Mouse (Mus musculus) right cerebral cortex, postnatal 4 days (tissue): ENCODE measurements at regions not wholly inside any gene's neighbourhood (a gene's known extent, or its start where the extent isn't known, plus 50 kb on each side); places are given as distances from the start of the nearest gene placed in this dataset.

ENCODE experiments used
- DNase-seq: peaks from one replicate; pipeline ENCODE4 v3.0.0-alpha.2; 2022

DNA sequence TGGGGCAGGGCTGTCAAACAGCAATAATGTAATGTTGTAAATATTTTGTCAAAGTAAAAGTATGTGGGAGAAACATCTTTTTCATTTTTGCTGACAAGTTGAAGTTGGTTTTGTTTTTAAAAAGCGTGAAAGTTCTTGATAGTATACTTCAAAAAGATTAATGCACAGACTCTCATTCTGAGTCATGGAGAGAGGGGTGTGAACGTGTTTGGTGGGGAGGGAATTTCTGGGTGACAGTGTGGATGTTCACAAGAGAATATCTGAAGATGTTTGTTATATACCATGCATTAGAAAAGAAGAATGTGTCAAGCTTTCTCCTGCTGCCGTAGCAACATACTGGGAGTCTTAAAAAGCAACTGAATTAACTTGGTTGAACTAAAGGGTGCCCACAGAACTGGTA, 57.0 kb downstream of the Rps29 start:
- DNase-seq = no peak

DNA sequence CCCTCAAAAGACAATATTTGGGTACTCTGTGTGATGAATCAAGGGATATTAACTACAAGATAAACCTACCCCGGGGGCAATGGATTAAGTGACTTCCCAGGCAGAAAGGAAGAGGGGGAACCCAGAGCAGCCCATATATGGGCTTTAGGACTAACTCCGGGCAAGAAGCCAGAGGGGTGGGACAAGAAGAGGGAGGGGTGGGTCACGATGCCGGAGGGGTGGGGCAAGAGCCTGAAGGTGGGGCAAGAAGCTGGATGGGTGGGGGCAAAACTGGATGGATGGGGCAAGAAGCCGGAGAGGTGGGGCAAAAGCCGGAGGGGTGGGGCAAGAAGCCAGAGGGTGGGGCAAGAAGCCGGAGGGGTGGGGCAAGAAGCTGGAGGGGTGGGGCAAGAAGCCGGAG, 64.1 kb downstream of the Rps29 start:
- no peak for DNase-seq

DNA sequence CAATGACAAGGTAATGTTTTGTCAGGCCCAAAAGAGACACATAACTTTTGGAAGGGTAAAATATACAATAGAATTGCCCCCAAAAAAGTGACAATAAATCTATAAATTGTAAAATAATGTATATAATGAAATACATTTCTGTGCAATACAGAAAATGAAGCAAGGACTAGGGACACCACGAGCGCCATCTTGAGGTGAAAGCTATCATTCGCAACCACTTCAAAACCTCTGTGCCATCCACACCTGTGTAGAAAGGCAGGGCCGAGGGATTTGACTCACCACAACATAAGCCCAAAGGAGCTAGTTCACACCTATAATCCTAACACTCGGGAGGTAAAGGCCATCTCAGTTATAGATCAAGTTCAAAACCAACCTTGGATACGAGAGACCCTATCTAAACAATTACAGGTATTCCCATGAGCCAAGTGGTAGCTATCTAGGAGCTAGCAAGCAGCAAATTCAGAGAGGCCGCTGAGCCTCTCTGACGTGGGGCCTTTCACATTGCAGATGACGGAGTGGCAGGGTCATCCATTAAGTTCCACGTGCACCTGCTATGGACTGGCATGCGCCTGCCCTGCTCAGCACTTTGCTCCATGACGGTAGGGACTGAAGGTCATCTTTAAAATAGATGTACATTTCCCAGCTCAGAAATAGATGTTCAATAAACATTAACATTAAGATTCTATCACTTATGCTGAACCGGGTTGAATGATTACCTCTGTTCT, 65.8 kb downstream of the Rps29 start:
- peak; percentile 19 for DNase-seq

DNA sequence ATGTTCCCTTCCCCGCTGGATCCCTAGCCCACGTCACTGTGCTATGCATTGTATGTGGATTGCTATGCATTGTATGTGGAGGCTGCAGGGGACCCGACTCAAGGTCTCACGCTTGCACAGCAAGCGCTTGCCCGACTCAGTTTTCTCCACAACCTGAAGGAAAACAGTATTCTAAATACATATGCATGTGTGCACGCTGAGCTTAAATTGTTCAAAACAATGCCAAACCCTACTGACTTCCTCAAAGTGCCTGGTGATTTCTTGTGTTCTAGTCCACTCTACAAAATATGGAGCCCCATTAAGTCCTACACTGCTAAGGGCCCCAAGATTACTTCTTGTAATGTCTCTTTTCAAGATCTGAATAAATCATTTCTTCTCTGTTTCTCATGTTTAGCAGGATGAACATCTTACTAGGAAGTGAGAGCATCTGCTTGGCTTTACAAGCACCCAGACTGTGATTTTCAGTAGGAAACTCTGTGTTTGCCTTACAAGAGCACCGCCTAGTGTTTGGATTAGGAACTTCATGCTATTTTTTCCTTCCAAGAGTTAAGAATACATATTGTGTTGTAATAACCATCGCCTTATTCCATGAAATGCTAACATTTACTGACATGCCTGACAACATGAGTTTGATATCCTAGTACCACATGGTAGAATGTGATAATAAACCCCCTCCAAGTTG, 70.9 kb downstream of the Rps29 start:
- peak; percentile 14 for DNase-seq

DNA sequence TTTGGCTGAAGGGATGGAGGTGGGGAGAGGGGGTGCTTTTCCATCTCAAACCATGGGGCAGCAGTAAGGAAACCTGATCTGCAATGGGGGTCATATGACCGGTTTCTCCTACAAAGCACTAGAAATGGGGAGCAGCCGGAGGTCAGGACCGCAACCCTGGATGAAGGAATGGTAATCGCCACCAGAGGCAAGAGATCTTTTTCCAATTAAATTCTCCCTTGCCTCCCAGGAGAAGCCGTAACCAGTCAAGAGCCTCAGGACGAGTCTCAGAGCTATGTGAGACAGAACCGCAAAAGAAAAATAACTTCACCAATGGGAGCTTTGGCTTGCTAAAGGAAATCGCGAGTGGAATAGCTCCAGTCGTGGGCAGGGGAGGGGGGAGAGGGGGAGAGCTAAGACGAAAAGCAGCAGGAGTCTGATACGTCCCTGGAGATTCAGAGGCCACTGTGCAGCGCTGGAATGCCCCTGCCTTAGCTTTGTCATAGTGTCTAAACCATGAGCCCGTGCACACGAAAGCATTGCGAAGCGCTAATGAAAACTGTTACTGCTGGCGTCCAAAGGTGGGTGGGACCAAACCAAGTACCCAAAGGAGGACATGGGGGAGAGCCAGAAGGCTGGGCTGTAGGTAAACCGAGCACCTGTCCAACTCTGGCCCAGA, 73.3 kb downstream of the Rps29 start:
- DNase-seq = no peak

DNA sequence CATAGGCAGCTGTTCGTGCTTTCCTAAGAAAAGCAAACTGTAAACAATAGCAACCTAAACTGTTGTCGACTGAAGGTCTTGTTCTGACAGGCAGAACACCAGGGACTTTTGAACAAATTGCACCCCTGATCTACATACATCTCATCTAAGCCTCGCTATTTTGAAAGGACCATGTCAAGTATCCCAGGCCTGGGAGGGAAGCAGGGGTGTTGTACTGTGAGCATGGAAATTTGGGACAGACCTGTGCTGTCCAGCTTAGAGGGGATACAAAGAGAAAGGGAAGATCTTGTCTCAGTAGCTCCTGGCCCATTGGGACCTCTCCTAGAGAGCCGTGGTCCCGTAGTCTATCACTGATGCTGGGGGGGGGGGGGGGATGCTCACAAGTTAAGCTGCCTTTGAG, 74.3 kb downstream of the Rps29 start:
- no peak for DNase-seq

DNA sequence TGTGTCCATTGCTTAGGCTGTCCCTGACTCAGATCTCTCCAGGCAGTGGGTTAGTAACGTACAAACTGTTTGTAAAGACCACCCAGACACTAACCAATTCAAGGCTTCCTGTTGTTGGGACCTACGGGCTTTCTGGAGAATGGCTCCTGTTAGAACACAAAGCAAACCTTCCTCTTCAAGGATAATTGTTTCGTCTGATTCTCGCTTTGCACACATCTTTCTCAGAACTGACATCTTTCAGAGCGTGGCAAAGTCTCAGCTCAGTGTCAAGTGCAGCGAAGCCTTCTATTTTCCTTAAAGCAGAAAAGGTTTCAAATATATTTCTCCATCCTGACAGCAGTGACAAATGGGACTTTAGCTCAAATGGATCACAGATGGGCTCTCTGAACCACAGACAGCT, 76.9 kb downstream of the Rps29 start:
- no peak for DNase-seq

DNA sequence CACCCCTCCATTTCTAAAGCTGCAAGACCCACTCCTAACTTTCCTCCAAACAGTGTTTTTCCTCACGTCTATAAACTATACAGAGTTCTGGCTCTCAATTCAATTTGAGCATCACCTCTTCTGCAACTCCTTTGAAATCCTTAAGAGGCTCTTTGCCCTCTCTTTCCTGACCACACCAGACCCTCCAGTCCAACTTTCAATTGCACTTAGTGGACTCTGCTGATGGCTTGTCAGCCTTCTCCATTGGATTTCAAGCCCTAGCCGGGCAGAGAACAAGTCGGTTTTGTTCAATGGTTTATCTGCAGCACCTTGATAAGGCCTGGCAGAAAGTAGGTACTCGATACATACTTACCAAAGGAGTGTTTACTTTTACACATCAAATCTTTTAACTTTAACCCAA, 119.4 kb downstream of the Rps29 start:
- DNase-seq = no peak

DNA sequence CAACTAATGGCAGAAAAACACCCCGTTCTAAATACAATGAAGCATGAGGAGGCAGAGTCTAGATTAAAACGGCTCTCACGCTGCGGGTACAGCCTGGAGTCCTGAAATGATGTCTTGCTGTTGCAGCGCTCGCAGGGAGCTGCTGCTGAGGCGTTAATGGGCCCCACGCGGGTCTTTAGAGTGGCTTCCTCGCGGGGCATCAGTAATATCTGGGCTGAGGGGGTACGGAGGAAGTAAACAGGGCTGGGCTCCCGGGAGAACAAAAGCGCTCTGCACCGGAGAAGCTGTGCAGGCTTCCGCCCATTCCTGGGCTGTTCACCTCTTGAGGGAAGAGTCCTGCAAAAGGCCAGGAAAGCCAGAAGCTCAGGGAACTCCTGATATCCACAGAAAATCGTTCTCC, 135.4 kb downstream of the Rps29 start:
- DNase-seq = peak; percentile 3

DNA sequence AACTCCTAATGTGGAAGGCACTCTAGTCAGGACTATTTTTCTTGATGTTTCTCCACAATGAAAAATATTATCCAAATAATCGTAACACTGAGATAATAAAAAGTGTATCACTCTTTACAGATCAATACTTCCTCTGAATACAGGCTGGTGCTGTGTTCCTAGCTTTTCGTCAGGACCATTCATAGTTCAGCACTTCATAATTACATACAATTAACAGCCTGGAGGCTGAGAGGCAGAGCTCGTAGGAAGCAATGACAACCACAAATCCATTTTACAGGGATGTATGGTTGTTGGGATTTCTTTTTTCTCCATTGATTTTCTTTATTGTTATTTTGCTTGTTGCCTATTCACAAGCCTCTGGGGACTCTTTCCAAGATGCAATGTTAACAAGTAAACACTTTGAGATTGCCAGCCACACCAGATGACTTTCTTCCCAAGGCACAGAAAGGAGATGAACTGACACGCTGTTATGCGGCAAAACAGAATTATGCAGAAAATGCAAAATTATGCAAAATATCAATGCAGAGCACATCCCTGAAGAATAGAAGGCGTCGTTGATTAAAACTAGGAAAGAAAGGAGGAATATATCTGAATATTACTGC, 142.2 kb downstream of the Rps29 start:
- DNase-seq = no peak

DNA sequence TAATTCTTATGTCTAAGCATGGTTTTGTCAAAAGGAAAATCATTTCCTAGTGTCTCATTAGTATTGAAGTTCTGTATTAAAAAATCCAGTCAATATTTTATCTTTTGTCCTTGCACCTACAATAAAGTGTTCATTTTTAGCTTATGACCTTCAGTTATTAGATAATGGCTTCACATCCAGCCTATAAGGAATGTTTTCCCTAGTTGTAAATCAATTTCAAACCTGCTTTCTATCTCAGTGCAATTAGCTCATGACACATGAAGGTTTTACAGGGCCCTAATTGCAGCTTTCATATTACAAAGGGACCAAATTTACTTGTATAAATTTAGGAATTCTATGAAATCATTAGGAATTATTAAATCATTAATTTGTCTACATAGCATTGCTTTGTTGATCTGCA, 153.8 kb downstream of the Rps29 start:
- no peak for DNase-seq

DNA sequence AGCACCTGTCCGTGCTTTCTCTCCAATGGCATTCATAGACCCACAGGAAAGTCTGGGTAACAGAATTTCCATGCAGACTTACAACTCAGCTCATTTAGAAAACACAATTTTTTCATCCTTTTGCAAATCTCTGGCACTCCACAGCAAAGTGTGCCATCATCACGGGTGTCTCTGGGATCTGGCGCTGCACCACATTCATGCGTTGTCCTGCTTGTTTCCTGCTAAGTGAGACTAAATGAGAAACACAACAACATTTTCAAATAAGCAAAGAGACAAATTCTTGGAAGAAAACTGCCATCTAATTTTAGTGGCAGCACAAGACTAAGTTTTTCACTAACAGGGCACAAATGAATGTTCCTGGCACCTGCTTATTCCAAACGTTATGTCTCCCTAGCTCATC, 156.9 kb downstream of the Rps29 start:
- peak; percentile 22 for DNase-seq

DNA sequence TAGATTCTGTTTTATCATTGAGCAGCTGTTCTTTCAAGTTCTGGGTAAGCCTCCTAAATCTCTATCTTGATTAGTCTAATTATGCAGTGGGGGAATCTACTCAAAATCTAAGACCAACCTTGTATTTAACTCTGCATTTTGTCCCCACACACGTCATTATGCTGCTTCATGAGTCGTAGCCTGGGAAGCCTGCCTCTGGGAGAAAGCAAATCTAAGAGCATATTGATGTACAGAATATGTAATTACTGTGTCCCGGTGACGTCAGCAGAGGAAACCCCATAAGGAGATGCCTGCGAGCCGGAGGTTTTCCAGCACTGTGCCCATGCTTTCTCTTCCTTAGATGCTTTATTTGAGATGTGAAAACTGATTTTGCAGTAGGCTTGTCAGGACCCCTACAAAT, 161.7 kb downstream of the Rps29 start:
- peak; percentile 17 for DNase-seq

DNA sequence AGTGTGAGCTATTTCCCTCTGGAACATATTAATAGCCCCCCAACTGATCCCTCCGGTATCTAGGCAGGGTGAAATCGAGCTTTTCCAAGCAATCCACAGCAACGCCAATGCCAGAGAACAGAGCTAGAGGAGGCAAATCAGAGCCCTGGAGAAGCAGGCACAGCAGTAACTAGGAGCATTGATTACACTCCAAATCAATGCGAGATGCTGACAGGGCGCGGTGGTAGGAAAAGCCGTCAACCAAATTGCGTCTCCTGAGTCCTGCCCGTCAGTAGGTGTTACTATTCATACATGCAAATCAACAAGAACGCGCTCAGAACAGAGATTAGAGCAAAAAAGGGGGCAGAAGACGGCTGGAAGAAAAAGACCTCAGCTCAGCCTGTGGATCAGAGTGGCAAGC, 162.2 kb downstream of the Rps29 start:
- DNase-seq = peak; percentile 7

DNA sequence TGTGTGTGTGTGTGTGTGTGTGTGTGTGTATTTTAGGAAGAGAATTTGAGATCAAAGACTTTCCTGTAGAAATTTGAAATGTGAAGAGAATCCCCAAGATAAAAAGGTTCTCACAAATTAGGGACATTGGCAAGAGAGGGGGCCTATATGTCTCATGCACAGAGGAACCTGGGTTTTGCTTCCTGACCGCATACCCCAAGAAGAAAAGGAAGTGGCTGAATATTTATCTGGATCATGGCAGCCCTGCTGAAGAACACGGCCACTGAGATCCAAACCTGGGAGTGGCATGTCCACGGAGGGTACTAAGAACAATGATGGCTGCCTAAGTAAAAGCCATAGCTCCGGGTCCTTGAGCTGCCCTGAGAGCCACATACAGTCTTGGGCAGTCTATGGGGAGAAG, 178.3 kb downstream of the Rps29 start:
- DNase-seq = no peak

DNA sequence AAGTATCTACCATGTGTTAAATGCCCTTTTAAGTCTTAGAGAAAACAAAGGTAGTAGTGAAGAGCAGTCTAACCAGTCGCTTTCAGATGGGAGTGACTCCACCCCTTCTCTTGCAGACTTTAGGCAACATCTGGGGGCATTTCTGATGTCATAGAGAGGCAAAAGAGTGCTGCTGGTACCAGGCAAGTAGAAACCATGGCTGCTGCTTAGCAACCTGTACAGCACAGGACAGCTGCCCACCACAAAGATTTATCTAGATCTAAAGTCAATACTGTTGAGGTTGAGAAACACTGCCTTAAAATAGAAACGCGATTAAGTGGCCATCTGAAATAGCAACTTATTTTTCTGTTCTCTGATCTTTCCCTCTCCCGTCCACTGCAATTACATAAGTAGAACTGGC, 178.8 kb downstream of the Rps29 start:
- no peak for DNase-seq

DNA sequence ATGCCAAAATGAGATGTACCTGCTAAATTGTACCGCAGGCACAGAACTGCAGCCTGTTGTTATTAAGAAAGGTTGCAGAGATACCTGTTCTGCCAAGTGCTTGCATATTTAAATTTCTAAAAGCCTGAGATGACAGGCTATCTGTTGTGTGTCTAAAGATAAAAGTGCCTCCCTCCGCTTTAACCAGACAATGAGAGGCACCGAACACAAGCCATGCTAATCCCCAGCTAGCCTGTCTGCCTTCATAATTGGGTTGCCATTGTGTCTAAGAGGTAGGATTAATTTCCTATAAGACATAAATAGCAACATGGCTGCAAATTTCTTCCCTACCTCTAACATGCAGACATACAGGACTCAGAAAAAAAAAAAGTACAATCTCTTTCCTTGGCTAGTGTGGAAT, 179.8 kb downstream of the Rps29 start:
- no peak for DNase-seq

DNA sequence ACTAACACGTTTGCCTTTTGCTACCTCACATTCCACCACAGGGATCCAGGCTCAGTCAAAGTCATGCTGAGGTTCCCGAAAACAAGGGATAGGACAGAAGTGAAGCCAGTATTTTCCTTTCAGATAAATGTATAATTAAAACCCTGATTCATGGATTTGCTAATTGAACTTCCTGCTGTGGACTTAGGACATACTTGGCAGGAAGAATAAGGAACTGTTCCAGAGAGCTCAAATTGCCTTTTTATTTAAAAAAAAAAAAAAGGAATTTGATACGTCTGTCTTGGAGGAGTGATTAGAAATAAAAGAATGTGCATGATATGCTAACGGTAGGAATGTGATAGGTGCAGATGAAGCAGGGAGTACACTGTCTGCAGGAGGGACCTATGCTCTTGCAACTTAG, 181.7 kb downstream of the Rps29 start:
- no peak for DNase-seq

DNA sequence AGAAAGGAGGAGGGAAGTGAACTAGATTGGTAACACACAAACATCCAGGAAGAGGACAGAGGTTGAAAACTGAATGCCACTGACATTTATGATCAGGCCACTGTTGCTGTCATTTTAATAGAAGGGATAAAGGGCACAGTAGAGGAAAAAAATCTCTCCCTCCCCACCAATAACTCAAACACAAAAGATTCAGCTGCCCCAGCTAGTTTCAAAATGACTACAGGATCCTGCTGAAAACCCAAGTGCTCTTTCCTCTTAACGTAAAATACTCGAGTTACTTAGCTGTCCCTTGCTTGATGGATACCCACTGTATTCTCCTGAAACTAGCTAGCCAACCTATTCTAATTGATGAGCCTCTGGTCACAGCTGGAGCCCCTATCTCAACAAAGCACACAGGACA, 211.7 kb downstream of the Rps29 start:
- DNase-seq = no peak

DNA sequence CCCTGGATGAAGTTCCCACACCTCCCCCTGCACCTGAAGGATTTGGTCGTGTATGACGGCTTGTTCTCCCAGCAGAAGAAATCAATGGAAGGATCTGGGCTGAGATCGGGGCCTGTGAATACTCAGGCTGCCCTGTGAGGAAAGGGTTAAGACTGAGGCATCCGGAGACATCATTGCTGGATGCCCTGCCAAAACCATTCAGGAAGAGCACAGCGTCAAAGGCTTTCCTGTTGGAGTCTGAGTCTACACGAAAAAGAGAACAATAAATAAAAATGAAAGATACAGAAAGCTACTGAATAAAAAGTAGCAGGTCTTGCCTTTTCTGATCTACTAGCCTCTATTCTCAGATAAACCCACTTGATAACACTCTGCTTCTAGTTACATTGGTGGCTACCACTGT, 248.4 kb downstream of the Rps29 start:
- no peak for DNase-seq

DNA sequence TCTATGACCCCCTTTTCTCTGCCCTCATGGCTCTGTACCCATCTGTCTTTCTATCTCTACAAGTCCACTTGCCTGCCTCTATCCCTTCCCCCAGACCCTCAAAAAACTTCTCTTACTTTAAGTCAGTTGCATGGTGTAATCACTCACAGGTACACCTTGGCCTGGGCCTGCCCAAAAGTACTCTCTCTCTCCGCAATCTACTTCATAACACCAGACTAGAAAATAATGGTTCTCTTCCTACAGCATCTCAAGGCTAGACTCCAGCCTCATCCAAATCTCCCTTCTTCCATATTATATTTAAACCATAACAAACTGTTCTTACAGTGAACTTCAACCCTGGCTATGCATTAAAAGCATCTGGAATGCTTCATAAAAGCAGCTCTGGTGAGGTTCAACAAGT, 254.2 kb downstream of the Rps29 start:
- DNase-seq = no peak

DNA sequence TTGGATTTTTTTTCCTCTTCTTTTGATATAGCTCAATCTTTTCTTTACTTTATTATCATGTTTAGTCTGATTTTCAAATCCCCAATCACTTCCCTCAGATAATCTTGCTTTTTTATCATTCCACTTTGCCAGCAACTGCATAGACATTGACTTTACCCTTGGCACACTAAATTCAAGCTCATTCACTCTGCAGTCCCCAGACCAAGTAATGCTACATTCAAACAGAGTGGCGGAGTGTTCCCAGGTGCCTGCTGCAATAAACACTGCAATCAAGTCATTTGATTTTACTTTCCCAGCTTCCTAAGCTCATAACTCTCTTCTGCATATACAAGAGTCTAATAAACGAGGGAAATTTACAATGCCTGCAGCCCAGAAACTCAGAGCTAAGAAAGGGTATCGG, 269.8 kb downstream of the Rps29 start:
- DNase-seq = no peak

DNA sequence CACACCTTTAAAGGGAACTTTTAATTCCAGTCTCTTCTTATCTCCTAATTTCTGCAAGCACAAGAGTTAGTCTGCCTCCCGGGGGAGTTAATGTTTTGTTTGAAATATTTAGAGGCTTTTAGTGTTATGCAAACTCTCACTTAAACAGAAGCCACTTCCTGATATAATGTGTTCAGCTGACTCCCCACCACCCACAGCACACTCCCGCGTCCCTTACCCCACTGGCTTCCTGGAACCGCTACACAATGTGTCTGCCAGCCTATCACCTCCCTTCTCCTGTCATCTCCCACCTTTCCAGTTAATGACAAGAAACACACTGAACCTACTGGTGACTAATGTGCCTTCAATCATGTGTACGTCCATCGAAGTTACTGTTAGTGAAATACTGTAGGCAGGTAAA, 276.5 kb downstream of the Rps29 start:
- DNase-seq = no peak

DNA sequence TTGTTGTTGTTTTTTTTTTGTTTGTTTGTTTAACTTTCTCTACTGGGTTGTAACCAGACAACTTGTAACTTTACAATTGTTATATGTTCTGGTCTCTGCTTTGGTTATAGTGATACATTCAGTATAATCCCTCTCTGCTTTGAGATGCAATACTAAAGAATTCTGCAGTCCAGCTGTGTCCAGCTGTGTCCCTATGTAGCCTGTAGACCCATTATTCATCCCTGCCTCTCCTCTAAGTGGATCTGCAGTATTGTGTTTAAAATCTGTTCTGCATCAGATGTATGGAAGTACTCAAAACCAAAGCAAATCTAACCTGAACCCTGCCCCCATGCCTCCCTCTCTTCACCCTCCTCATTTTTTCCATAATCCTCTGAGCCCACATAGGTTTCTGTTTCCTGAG, 279.6 kb downstream of the Rps29 start:
- no peak for DNase-seq
